Mouse (Mus musculus): Measurements from ENCODE around the gene Vmn2r80.
"Not testable (repeated sequence)": the region's sequence is repeated elsewhere in the genome, so short reads cannot be mapped to it uniquely, and the experiment has no call there.

The Vmn2r80 gene

GRCm38 (mm10) chr10:79148469-79148868 is at the start of gene Vmn2r80:
TSS of gene Vmn2r80 (plus strand) at chr10:79148769.
- not testable (repeated sequence) for DNase-seq (ENCODE audit: low read depth, low spot score)

GRCm38 (mm10) chr10:79106325-79107282 is 42.0 kb upstream of the Vmn2r80 start:
- no peak for DNase-seq (ENCODE audit: low read depth, low spot score)

GRCm38 (mm10) chr10:79107531-79107930 is 41.0 kb upstream of the Vmn2r80 start:
- no peak for DNase-seq (ENCODE audit: low read depth, low spot score)

- DNase-seq (ENCODE audit: low read depth, low spot score): no peak
Measured at GRCm38 (mm10) chr10:79109156-79109555, 39.4 kb upstream of the Vmn2r80 start.

- no peak for DNase-seq (ENCODE audit: low read depth, low spot score)
Measured at GRCm38 (mm10) chr10:79110482-79110881, 38.1 kb upstream of the Vmn2r80 start.

GRCm38 (mm10) chr10:79115085-79115484 is 33.5 kb upstream of the Vmn2r80 start:
- no peak for DNase-seq (ENCODE audit: low read depth, low spot score)

GRCm38 (mm10) chr10:79116125-79116849 is 32.3 kb upstream of the Vmn2r80 start:
- DNase-seq (ENCODE audit: low read depth, low spot score): peak; percentile 65

GRCm38 (mm10) chr10:79151602-79152001 is 3.0 kb downstream of the Vmn2r80 start:
- no peak for DNase-seq (ENCODE audit: low read depth, low spot score)

GRCm38 (mm10) chr10:79199973-79200372 is 51.4 kb downstream of the Vmn2r80 start:
- not testable (repeated sequence) for DNase-seq (ENCODE audit: low read depth, low spot score)

- no peak for DNase-seq (ENCODE audit: low read depth, low spot score)
Measured at GRCm38 (mm10) chr10:79220432-79220831, 71.9 kb downstream of the Vmn2r80 start.

- no peak for DNase-seq (ENCODE audit: low read depth, low spot score)
Measured at GRCm38 (mm10) chr10:79221606-79222005, 73.0 kb downstream of the Vmn2r80 start.

- DNase-seq (ENCODE audit: low read depth, low spot score): peak; percentile 1
Measured at GRCm38 (mm10) chr10:79222214-79222613, 73.6 kb downstream of the Vmn2r80 start.

All from CD4-positive, CD25-positive, alpha-beta regulatory T cell, adult 2 months (primary cell).